Mouse (Mus musculus): ENCODE results near the gene Rdh16.
"Not testable (repeated sequence)": the region's sequence is repeated elsewhere in the genome, so short reads cannot be mapped to it uniquely, and the experiment has no call there.

Rdh16 gene

DNA sequence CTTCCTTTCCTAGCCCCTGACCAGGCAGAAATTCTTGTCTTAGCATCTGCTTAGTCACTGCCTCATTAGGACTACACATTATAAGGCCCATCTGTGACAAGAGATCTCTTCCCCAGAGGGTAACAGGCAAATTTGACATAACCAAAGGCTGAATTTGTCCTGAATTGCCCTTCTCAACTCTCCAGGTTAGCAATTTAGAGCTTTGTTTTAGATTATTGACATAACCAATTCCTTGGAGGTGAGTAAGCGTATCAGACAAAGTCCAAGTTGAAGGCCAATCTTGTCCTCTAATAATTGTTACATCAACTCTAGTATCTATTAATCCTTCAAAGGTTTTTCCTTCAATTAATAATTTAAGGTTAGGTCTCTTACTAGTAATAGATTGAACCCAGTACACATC, 33.2 kb downstream of the Rdh16 start:
- DNase-seq (ENCODE audit: low spot score) = not testable (repeated sequence)

DNA sequence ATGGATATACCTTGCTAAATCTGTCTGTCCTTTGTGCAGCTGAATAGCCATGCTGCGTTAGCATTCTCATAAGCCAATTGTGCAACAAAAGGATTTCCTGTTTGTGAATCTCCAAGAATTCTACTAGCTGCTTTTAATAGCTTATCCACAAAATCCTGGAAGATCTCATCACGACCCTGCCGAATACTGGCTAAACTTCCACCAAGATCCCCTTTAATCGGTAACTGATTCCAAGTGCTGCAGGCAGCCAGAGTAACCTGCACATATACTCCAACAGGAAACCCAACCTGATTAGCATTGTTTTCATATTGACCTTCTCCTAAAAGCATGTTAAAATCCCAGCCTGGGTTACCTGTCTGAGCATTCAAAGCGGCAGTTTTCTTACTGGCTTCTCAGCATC, 34.3 kb downstream of the Rdh16 start:
- no peak for DNase-seq (ENCODE audit: low spot score)

DNA sequence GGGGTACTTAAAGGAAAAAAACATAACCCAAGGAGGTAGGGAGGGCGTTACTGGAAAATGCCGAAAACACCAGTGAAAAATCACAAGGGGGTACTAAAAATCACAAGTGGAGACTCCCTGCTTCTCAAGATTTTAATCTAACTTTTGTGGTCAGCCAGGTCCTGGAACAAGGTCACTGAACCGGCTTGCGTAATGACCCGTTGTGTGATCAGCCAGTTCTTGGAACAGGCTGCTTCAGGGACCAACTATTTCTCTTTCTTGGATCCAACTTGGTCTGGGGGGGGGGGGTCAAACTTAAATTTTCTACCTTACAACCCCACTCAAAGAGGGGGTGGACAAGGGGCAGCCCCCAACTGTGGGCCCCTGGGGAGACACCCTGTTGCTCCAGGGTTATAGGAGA, 36.8 kb downstream of the Rdh16 start:
- not testable (repeated sequence) for DNase-seq (ENCODE audit: low spot score)

DNA sequence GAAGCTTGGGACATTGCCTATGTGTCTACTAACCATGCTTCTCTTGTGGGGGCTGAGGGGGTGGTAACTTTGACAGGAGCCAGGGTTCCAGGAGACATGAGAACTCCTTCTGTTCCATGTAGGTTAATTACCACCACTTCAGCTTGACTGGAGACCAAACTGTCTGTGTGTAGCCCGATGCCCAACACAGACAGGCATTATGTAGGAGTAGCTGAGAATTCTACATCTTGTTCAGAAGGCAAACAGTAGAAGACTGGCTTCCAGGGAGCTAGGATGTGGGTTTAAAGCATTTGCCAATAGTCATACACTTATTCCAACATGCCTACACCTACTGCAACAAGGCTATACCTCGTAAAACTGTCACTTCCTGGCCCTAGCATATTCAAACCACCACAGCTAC, 37.6 kb downstream of the Rdh16 start:
- no peak for DNase-seq (ENCODE audit: low spot score)

DNA sequence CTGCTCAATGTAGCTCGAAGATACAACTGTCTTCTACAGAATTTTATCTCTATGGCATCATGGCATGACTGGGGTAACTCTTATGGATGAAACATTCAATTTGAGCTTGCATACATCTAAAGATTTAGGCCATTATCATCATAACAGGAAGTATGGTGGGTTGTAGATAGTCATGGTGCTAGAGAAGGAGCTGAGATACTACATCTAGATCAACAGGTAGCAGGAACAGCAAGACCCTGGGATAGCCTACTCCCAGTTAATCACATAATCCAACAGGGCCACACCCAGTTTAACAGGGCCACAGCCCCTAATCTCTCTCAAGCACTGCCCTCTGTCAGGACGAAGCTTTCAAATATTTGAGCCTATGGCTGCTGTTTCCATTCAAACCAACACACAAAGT, 39.8 kb downstream of the Rdh16 start:
- no peak for DNase-seq (ENCODE audit: low spot score)

DNA sequence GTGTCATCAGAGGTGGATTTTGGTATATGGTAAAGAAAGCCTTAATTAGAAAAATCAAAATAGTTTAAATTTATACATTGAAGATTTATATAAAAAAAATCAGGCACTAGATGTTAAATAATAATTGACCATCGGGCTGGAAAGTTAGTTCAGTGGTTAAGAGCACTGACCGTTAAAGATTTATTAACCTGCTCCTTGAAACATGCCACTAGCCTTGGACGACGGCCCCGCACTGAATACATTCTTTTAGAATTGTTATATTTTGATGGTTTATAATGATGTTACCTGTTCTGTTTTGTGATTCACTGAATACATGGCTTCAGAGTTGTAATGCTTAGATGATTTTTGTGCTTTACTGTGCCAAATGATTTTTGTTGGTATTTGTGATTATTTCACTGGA, 45.0 kb downstream of the Rdh16 start:
- DNase-seq (ENCODE audit: low spot score) = not testable (repeated sequence)

DNA sequence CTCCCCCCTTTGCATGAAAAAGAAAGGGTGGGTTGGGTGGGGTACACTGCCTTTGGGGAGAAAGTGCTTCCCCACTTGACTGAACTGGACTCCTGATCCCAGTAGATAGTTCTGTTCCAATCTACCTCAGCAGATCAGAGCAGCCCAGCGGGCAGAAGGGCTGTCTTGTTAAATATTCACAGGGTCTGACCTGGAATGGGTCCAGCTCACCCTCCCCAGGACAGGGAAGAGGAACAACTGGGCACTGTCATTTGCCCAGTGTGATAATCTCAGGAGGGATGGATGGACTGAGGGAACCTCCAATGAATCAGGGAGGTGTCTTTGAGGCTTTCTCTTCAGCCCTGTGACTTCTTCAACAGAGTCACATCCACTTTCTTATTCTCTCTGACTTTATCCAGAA, 47.1 kb downstream of the Rdh16 start:
- no peak for DNase-seq (ENCODE audit: low spot score)

DNA sequence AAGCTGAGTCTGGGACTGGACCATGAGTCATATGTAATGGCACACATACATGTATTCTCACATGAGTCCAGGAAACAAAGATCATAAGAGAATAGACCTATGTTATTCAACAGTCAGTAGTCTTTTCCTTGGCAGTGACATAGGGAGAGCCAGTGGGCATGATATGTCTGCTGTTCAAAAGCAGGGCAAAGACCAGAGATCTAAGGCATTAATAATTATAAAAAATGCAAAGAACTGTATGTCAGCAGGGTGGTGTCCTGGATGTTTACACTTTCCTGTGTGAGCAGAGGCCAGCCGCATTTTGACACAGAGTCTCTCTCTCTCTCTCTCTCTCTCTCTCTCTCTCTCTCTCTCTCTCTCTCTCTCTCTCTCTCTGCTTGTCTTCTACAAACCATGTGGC, 48.7 kb downstream of the Rdh16 start, which contains the start of gene Rdh19:
TSS of gene Rdh19 (plus strand) at position 301 of the 400 bp plus-strand sequence.
- DNase-seq (ENCODE audit: low spot score) = no peak

DNA sequence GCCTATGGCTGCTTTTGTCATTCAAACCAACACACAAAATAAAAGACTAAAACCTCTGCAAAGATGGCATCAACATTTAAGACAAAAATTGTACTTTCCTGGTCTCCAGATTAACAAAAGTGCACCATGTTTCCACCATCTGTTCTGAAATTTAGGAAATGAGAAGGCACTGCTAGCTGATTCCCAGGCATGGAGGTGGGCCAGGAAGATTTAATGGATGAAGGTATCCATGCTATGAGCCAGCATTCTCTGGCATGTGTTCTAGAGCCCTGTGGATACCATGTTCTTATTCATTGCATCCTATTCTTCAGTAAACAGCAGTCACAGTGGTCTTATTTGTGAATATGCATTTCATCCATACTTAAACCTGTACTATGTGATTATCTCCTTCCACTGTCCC, 55.4 kb downstream of the Rdh16 start:
- no peak for DNase-seq (ENCODE audit: low spot score)

DNA sequence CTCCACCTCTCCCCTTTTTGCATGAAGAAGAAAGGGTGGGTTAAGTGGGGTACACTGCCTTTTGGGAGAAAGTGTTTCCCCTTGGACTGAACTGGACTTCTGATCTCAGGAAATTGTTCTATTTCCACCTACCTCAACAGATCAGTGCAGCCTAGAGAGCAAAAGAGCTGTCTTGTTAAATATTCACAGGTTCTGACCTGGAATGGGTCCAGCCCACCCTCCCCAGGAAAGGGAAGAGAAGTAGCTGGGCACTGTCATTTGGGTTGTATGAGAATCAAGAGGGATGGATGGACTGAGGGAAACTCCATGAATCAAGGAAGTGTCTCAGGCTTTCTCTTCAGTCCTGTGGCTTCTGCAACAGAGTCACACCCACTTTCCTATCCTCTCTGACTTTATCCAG, 64.0 kb downstream of the Rdh16 start:
- no peak for DNase-seq (ENCODE audit: low spot score)

DNA sequence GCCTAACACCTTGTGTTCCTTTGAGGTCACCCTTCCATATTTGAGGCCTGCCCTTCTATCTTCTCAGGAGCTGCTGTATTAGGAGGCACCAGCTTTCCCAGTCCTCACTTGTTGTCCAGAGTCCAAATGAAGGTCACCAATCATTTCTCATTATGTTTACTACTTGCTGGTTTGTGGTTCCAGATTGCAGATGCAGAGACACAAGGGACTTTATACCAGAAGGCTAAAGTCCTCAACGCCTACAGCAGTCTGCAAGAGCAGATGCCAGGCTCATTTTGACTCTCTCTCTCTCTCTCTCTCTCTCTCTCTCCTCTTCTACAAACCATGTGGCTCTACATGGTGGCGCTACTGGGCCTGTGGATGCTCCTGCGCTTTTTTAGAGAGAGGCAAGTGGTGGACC, 65.3 kb downstream of the Rdh16 start, which contains the start of gene Rdh16f2:
TSS of gene Rdh16f2 (plus strand) at position 243 of the 400 bp plus-strand sequence.
- DNase-seq (ENCODE audit: low spot score) = no peak

DNA sequence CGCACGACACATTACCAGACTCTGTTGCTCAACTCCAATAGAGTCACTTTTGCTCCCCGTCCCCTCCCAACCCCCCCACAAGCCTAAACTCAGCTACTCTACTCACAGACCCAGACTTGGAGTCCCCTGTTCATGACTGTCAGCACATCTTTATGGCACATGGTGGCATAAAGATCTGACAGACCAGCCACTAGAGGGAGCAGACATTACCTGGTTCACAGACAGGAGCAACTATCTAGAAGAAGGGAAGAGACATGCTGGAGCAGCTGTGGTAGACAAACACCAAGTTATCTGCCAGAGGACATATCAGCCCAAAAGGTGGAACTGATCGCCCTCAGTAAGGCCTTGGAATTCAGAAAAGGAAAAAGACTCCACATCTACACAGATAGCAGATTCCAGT, 71.5 kb downstream of the Rdh16 start:
- no peak for DNase-seq (ENCODE audit: low spot score)

DNA sequence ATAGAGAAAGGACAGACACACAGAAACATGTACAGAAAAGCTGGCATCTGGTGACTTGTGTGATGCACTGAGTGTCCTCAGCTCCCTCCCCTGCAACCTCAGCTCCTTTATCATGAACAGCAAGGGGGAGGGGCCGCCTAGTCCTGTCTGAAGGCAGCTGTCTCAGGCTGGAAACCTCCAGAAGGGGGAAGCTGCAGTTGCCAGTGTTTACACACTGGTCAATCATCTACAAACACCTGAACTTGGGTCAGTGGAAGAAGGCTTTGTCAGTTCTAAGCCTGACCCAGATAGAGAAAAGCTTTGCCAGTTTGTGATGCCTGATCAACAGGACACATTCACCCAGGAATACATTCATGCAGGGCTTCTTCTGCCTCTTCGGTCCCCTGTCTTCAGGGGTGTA, 76.7 kb downstream of the Rdh16 start:
- no peak for DNase-seq (ENCODE audit: low spot score)

DNA sequence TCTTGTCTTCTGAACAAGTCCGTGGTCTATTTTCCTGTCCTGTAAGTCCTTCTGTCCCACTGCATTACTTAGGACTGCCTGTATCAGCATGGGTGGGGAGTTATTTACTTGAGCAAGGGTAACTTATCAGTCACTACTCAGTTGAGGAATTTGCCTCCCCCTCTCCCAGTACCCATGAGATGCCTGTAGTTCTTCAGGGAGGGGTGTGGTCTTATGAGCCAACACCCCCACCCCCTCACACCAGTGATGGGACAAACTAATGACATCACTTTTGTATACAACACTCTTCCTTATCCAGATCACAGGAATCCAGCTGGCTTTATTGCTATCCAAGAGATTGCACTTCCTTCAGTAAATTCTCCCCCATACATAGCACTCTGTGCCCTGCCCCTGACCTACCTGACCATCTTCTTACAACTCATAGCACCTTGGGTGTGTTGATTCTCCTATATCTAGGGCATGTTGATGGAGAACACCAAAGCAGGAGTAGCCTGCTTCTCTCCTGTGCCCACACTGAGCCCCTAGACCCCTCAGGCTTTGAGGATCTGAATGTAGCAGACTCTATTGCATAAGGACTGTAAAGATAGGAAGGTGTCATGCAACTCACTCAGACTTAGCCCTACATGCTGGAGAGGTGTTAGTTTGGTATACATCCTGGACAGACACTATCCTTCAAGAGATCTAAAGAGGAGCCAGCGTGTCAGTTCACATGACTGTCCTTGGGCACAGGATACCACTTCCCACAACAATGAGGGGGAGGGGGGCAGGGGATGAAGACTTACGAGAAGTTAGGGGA, 77.5 kb downstream of the Rdh16 start:
- no peak for DNase-seq (ENCODE audit: low spot score)

DNA sequence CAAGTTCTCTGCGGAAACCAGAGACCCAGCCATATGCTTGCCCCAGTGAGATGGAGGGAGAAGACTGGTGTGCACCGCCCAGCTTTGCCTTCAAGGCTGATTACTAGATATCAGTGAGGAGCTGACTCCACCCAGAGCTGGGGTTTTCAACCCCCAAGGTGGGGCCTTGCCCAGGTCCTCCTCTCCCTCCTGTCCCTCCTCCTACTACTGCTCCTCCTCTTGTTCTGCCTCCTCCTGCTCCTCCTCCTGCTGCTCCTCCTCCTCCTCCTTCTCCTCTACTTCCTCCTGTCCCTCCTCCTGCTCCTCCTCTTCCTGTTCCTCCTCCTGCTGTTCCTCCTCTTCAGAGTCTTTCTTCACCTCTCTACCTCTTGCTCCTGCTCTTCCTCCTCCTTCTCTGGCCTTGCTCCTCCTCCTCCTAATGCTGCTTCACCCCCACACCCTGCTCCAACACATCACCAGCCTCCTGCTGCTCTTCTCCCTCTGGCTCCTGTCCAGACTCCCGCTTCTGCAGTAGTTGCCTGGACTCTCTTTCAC, 78.3 kb downstream of the Rdh16 start:
- no peak for DNase-seq (ENCODE audit: low spot score)

DNA sequence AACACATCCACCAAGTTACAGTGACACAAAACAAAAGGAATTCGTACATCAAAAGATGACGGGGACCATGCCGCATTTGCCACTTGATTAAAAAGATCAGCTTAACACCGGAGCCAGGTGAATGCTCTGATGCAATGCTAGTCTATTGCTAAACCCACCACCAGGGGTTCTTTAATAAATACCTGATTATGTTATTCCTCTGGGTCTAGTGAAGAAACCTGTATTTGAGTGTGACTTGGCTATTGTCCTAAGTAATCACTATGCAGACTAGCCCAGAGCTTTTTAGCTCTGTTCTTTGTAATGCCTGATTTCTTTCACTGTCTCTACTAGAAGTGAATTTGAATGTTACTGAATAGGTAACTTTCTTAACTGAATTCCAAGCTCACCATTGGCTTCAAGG, 80.1 kb downstream of the Rdh16 start:
- no peak for DNase-seq (ENCODE audit: low spot score)

DNA sequence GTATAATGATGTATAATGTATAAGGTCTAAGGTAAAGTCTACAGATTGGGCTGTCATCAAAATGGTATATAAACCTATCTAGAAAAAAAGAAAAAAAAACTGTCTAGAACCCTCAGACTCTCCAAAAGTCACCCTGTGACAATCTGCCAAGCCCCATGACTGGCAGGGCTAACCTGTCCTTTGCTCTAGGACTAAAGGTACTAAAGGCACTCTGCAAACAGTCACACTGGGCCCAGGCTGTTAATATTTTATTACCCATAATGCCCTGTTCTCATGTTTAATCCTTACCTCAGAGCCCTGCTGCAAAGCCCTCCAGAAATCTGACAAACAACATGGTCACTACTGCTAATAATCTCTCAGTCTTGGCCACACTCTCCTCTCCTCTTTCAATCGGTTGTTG, 85.6 kb downstream of the Rdh16 start:
- no peak for DNase-seq (ENCODE audit: low spot score)

DNA sequence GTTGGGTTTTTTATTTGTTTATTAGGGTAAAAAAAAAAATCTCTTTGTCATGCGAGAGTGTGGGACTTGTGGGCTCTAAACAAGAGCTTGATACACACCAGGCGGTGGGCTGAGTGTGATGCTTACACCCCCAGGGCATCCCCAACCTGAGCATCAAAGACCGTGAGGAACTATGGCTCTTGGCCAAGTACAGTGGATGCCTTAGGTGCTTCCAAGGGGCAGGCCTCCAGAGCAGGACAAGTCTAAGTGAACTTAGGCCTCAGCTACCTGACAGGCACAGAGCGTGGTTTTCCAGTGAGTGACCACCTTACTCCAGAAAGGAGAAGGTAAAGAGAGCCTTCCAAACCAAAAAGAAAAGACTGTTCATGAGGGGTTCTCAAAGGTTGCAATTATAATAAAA, 86.0 kb downstream of the Rdh16 start:
- no peak for DNase-seq (ENCODE audit: low spot score)

DNA sequence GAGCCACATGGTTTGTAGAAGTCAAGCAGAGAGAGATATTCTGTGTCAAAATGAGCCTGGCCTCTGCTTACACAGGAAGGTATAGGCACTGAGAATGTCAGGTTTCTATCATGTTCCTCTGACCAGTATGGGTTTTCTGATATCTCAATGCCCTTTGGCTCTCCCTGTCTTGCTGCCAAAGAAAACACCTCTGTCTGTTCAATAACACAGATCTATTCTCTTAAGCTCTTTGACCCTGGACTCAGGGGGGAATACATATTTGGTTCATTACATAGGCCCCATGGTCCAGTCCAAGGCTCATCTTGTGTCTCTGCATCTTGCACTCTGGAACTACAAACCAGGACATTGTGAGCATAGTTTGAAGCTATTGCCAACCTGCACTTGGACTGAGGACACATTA, 87.7 kb downstream of the Rdh16 start, which contains the start of gene Rdh7:
TSS of gene Rdh7 (minus strand) at position 213 of the 400 bp plus-strand sequence.
- no peak for DNase-seq (ENCODE audit: low spot score)

DNA sequence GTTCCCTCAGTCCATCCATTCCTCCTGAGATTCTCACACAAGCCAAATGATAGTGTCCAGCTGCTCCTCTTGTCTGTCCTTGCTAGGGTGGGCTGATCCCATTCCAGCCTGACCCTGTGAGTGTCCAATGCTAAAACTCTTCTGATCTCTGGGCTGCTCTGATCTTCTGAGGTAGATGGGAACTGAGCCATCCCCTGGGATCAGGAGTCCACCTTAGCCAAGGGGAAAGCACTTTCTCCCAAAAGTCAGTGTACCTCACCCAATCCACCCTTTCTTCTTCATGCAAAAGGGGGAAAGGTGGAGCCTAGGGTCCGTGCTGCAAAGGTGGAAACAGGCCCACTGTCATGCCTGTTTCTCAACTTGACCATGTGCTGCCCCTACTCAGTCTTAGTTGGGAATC, 90.5 kb downstream of the Rdh16 start:
- DNase-seq (ENCODE audit: low spot score) = no peak

DNA sequence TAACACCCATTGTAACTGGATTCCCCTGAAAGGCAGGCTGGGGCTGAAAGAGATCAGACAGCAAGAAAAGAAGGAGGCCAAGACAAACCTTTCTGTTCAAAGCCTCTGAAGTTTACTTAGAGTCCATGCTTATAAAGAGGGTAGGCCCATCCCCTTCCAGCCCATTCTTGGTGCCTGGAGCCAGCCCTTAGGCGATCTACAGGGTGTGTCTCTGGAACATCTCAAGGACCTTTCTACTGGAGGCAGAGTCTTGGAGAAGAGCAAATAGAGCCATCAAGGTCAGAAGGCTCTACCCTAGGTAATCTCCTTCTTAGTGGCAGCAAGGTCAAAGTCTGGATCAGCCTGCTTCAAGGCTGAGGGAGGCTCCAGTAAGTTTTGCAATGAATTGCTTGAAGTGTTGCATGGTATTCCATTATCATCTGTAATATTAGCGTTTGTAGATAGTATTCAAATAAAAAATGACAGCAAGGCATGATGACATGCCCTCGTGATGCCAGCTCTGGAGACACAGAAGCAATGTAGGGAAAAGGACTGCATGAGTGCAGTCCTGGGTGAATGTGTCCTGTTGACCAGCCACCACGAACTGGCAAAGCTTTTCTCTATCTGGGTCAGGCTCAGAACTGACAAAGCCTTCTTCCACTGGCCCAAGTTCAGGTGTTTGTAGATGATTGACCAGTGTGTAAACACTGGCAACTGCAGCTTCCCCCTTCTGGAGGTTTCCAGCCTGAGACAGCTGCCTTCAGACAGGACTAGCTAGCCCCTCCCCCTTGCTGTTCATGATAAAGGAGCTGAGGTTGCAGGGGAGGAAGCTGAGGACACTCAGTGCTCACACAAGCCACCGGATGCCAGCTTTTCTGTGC, 92.4 kb downstream of the Rdh16 start:
- DNase-seq (ENCODE audit: low spot score) = not testable (repeated sequence)
